Mouse (Mus musculus) cortical plate, adult 2 months (tissue): ENCODE measurements around the gene Tacstd2.

Source experiments
- CTCF ChIP-seq: fragments of 200-500 bp; IDR thresholded peaks from 2 replicates; pipeline ENCODE4 v1.5.1; 2011; ENCODE audit warnings: mild to moderate bottlenecking, control low read depth, low read length; ENCODE audit not compliant: insufficient read depth; ENCODE audit errors: extremely low read depth
- POLR2A ChIP-seq: fragments of 200-500 bp; IDR thresholded peaks from 2 replicates; pipeline ENCODE4 v1.6.1; 2011; ENCODE audit warnings: mild to moderate bottlenecking, low read length, control low read depth; ENCODE audit not compliant: insufficient read depth; ENCODE audit errors: extremely low read depth

GRCm38 (mm10) chr6:67491755-67492154, 43.8 kb downstream of the Tacstd2 start, which contains the start of gene Il23r:
- TF ChIP-seq CTCF = no peak
- no peak for TF ChIP-seq POLR2A
